Mouse (Mus musculus): ENCODE results near the gene Ehd2.

The Ehd2 gene

GRCm38 (mm10) chr7:15901366-15902048, 65.9 kb downstream of the Ehd2 start:
- DNase-seq, result no peak

All from kidney, postnatal 10 days (tissue).